In the genomic region with DNA sequence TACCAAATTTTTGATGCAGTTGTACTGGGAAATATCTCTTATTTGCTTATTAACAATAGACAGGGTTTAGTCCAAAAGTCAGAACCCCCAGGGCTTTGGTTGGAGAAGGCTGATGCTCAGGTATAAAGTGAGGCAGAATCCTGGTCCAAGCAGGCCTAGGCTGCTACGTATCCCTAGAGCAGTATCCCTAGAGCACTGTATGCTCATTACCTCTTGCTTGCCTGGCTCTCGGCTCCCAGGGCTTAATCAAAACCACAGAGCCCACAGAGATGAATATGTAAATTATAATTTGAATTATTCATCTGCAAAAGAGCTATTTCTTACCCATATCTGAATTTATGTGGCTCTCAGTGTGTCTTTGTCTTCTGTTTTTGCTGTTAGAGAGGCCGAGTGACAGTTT, we compare ENCODE assay signal across 23 mouse cellular contexts.
DNase-seq lines count a peak whose midpoint lies in the region; ATAC-seq and TF ChIP-seq lines count a peak whose summit lies in the region.
"Had no signal": no experiment of that assay in that cellular context is flagged by ENCODE, and none has a peak within 500 bp of the region (broad histone marks: within the 10 kb centered on the region; RNA-seq: fewer than 3 reads in every experiment).

No protein-coding gene starts in this region.

- WGBS in forebrain, embryonic 16.5 days: 63% methylated on average over 3 of the region's 3 CpGs
- 68% methylated on average over 3 of the region's 3 CpGs for WGBS in forebrain, embryonic 15.5 days
- 63% methylated on average over 3 of the region's 3 CpGs for WGBS in hindbrain, embryonic 13.5 days
- WGBS in hindbrain, embryonic 10.5 days: 76% methylated on average over 3 of the region's 3 CpGs
- 33% methylated on average over 3 of the region's 3 CpGs for WGBS in midbrain, embryonic 16.5 days

- no peaks in the 10 kb centered on the region for H3K9me3 ChIP-seq in forebrain, embryonic 16.5 days (ENCODE audit: control insufficient read depth, low read length)
- no peaks in the 10 kb centered on the region for H3K9me3 ChIP-seq in forebrain, embryonic 15.5 days
- no peaks in the 10 kb centered on the region for H3K9me3 ChIP-seq in hindbrain, embryonic 13.5 days
- H3K9me3 ChIP-seq in hindbrain, embryonic 10.5 days: no peaks in the 10 kb centered on the region
- no peaks in the 10 kb centered on the region for H3K9me3 ChIP-seq in midbrain, embryonic 16.5 days (replicated peaks; ENCODE audit: control insufficient read depth, low read length, poor library complexity, severe bottlenecking)
- H3K9me3 ChIP-seq: embryonic facial prominence, embryonic 15.5 days; forebrain, embryonic 10.5 days; heart, embryonic 13.5 days; intestine, embryonic 15.5 days had no signal

- TF ChIP-seq POLR2A in brain, embryonic 14.5 days (IDR thresholded peaks at IDR 0.05; ENCODE audit: borderline replicate concordance, extremely low read depth, insufficient read depth, insufficient read length, poor library complexity, severe bottlenecking): no peak

- H3K27ac ChIP-seq in forebrain, embryonic 16.5 days (ENCODE audit: low read length): no peak overlapping the region
- no peak overlapping the region for H3K27ac ChIP-seq in forebrain, embryonic 15.5 days (replicated peaks)
- H3K27ac ChIP-seq in hindbrain, embryonic 13.5 days: no peak overlapping the region
- H3K27ac ChIP-seq in hindbrain, embryonic 10.5 days: no peak overlapping the region
- H3K27ac ChIP-seq in midbrain, embryonic 16.5 days (ENCODE audit: low read length): peak overlapping the region; percentile 51
- H3K27ac ChIP-seq: embryonic facial prominence, embryonic 15.5 days; forebrain, embryonic 10.5 days; gastrocnemius, adult 2 months; heart, embryonic 13.5 days; hindbrain, embryonic 14.5 days; intestine, embryonic 15.5 days had no signal

- peak; percentile 45 for ATAC-seq in forebrain, embryonic 16.5 days
- ATAC-seq in forebrain, embryonic 15.5 days (replicated peaks): no peak
- peak; percentile 69; the same call in 1 of the 2 replicates for ATAC-seq in hindbrain, embryonic 13.5 days (ENCODE audit: low FRiP score)
- ATAC-seq in midbrain, embryonic 16.5 days: peak; percentile 86
- ATAC-seq: activated CD4-positive, CD25-positive, alpha-beta regulatory T cell, adult 4 months; intestine, embryonic 15.5 days; Patski had no signal

- H3K4me2 ChIP-seq in forebrain, embryonic 16.5 days (ENCODE audit: low read length): no peak overlapping the region
- H3K4me2 ChIP-seq in forebrain, embryonic 15.5 days (replicated peaks): no peak overlapping the region
- H3K4me2 ChIP-seq in hindbrain, embryonic 13.5 days: no peak overlapping the region
- H3K4me2 ChIP-seq in midbrain, embryonic 16.5 days (ENCODE audit: low read length): no peak overlapping the region
- H3K4me2 ChIP-seq: embryonic facial prominence, embryonic 15.5 days; heart, embryonic 13.5 days; hindbrain, embryonic 14.5 days; intestine, embryonic 15.5 days had no signal

- no peaks in the 10 kb centered on the region for H3K36me3 ChIP-seq in forebrain, embryonic 16.5 days (ENCODE audit: control insufficient read depth, insufficient read depth)
- no peaks in the 10 kb centered on the region for H3K36me3 ChIP-seq in forebrain, embryonic 15.5 days
- no peaks in the 10 kb centered on the region for H3K36me3 ChIP-seq in hindbrain, embryonic 13.5 days
- H3K36me3 ChIP-seq in hindbrain, embryonic 10.5 days: no peaks in the 10 kb centered on the region
- H3K36me3 ChIP-seq in midbrain, embryonic 16.5 days (ENCODE audit: control insufficient read depth, insufficient read depth, low read length): no peaks in the 10 kb centered on the region
- H3K36me3 ChIP-seq: embryonic facial prominence, embryonic 15.5 days; forebrain, embryonic 10.5 days; heart, embryonic 13.5 days; intestine, embryonic 15.5 days had no signal

- no peaks in the 10 kb centered on the region; the same call in 1 of the 2 replicates for H3K4me1 ChIP-seq in forebrain, embryonic 16.5 days (replicated peaks; ENCODE audit: control insufficient read depth, insufficient read depth, low read length)
- H3K4me1 ChIP-seq in forebrain, embryonic 15.5 days: 0 out of 2 replicates have a peak, but pooled peaks cover under 1% of the 10 kb centered on the region
- H3K4me1 ChIP-seq in hindbrain, embryonic 13.5 days (replicated peaks): peaks cover 8% of the 10 kb centered on the region; the same call in 1 of the 2 replicates
- H3K4me1 ChIP-seq in hindbrain, embryonic 10.5 days (replicated peaks): peaks cover under 1% of the 10 kb centered on the region
- peaks cover 8% of the 10 kb centered on the region for H3K4me1 ChIP-seq in midbrain, embryonic 16.5 days (ENCODE audit: control insufficient read depth, insufficient read depth, low read length)
- H3K4me1 ChIP-seq: embryonic facial prominence, embryonic 15.5 days; heart, embryonic 13.5 days; intestine, embryonic 15.5 days had no signal

- no peak overlapping the region for H3K9ac ChIP-seq in forebrain, embryonic 16.5 days (replicated peaks; ENCODE audit: low read depth, low read length)
- no peak overlapping the region for H3K9ac ChIP-seq in forebrain, embryonic 15.5 days (replicated peaks)
- no peak overlapping the region for H3K9ac ChIP-seq in hindbrain, embryonic 13.5 days
- no peak overlapping the region for H3K9ac ChIP-seq in midbrain, embryonic 16.5 days (ENCODE audit: low read depth, low read length)
- H3K9ac ChIP-seq: embryonic facial prominence, embryonic 15.5 days; heart, embryonic 13.5 days; hindbrain, embryonic 14.5 days; intestine, embryonic 15.5 days had no signal

- no peak for DNase-seq in hindbrain, embryonic 10.5 days (ENCODE audit: low spot score)
- peak; percentile 23 for DNase-seq in brain, embryonic 14.5 days (ENCODE audit: low read depth)
- no peak for DNase-seq in cerebellum, adult 11 months
- DNase-seq in cerebellum, postnatal 36 days: no peak
- DNase-seq: adrenal gland, postnatal 14 days; cerebellum, adult 2 months; cerebellum, postnatal 10 days; embryo, embryonic 11 days; gastrocnemius, adult 2 months; gastrocnemius, postnatal 25 days; heart, postnatal 4 days had no signal

- H3K4me3 ChIP-seq in forebrain, embryonic 16.5 days (replicated peaks; ENCODE audit: low read length): no peak overlapping the region
- no peak overlapping the region for H3K4me3 ChIP-seq in forebrain, embryonic 15.5 days
- H3K4me3 ChIP-seq in hindbrain, embryonic 13.5 days: no peak overlapping the region
- H3K4me3 ChIP-seq in hindbrain, embryonic 10.5 days: no peak overlapping the region
- no peak overlapping the region for H3K4me3 ChIP-seq in midbrain, embryonic 16.5 days (ENCODE audit: low read depth, low read length)
- H3K4me3 ChIP-seq: embryonic facial prominence, embryonic 15.5 days; erythroblast, embryonic 14.5 days; forebrain, embryonic 10.5 days; gastrocnemius, adult 2 months; heart, embryonic 13.5 days; intestine, embryonic 15.5 days had no signal

- no peaks in the 10 kb centered on the region for H3K27me3 ChIP-seq in forebrain, embryonic 16.5 days (replicated peaks; ENCODE audit: control insufficient read depth, insufficient read depth, low read length)
- no peaks in the 10 kb centered on the region for H3K27me3 ChIP-seq in forebrain, embryonic 15.5 days
- no peaks in the 10 kb centered on the region for H3K27me3 ChIP-seq in hindbrain, embryonic 13.5 days
- no peaks in the 10 kb centered on the region; the same call in 1 of the 2 replicates for H3K27me3 ChIP-seq in hindbrain, embryonic 10.5 days (ENCODE audit: insufficient read depth, poor library complexity, severe bottlenecking)
- H3K27me3 ChIP-seq in midbrain, embryonic 16.5 days (ENCODE audit: control insufficient read depth, insufficient read depth, low read depth, low read length): no peaks in the 10 kb centered on the region
- H3K27me3 ChIP-seq: embryonic facial prominence, embryonic 15.5 days; heart, embryonic 13.5 days; intestine, embryonic 15.5 days; Patski had no signal

- no peak for TF ChIP-seq CTCF in brain, embryonic 14.5 days (IDR thresholded peaks at IDR 0.05; ENCODE audit: borderline replicate concordance, extremely low read depth, insufficient read depth, insufficient read length)
